Mouse (Mus musculus) embryonic fibroblast, embryonic 13.5 days (primary cell): ENCODE measurements around the gene Slc25a30. TPM values are rescaled to one million over a fixed set of nuclear protein-coding genes. Genes with fewer than 3 reads are reported as not detected.
A peak's percentile ranks its signal among the peaks of the same experiment; 100 is the strongest.

Experiments used
- H3K27ac ChIP-seq: 2 replicates; pipeline ENCODE4 v1.5.1; 2012; ENCODE audit warnings: low read length, control low read depth, inconsistent platforms; ENCODE audit not compliant: insufficient read depth
- H3K4me1 ChIP-seq: 2 replicates; pipeline ENCODE4 v1.6.1; 2011; ENCODE audit warnings: low read length; ENCODE audit not compliant: control insufficient read depth, insufficient read depth
- H3K4me3 ChIP-seq: 2 replicates; pipeline ENCODE4 v1.5.1; 2011; ENCODE audit warnings: mild to moderate bottlenecking, control low read depth, low read length; ENCODE audit not compliant: insufficient read depth
- CTCF ChIP-seq: IDR thresholded peaks from 2 replicates; pipeline ENCODE4 v1.5.1; 2011; ENCODE audit warnings: mild to moderate bottlenecking, control low read depth, low read length, moderate library complexity, borderline replicate concordance; ENCODE audit not compliant: insufficient read depth
- POLR2A ChIP-seq: IDR thresholded peaks from 2 replicates; pipeline ENCODE4 v1.6.1; 2011; ENCODE audit warnings: low read depth, mild to moderate bottlenecking, control low read depth, low read length, moderate library complexity
- polyA plus RNA-seq: library from polyadenylated mRNA; stranded (reverse); fragments of >200 nt; gene quantifications from 2 replicates; pipeline ENCODE4 v1.2.4, GENCODE M21; 2011; ENCODE audit warnings: low read depth; ENCODE audit not compliant: missing spikeins, insufficient read length

Gene Slc25a30
- polyA plus RNA-seq, 1 experiment = 23.8 TPM

- Histone ChIP-seq H3K4me1 (peaks cover 5% of the 10 kb centered on the region), H3K4me3 (peak overlapping the region; percentile 79), H3K27ac (no peak overlapping the region)
- TF ChIP-seq CTCF = no peak
- TF ChIP-seq POLR2A = no peak
Measured at GRCm38 (mm10) chr14:75753206-75753605, 33.6 kb downstream of the Slc25a30 start.

- Histone ChIP-seq H3K4me3 (no peak overlapping the region), H3K4me1 (peaks cover 8% of the 10 kb centered on the region), H3K27ac (no peak overlapping the region)
- no peak for TF ChIP-seq POLR2A
- no peak for TF ChIP-seq CTCF
Measured at GRCm38 (mm10) chr14:75751040-75751439, 35.8 kb downstream of the Slc25a30 start.

GRCm38 (mm10) chr14:75749123-75749522 lies 37.7 kb downstream of the Slc25a30 start:
- no peak overlapping the region for H3K27ac ChIP-seq
- H3K4me1 ChIP-seq = peaks cover 8% of the 10 kb centered on the region
- no peak overlapping the region for H3K4me3 ChIP-seq
- no peak for TF ChIP-seq POLR2A
- no peak for TF ChIP-seq CTCF

GRCm38 (mm10) chr14:75747960-75748359 lies 38.9 kb downstream of the Slc25a30 start:
- Histone ChIP-seq H3K4me3 (no peak overlapping the region), H3K4me1 (peaks cover 6% of the 10 kb centered on the region), H3K27ac (peak overlapping the region; percentile 60)
- TF ChIP-seq POLR2A = no peak
- TF ChIP-seq CTCF = no peak

- Histone ChIP-seq H3K4me3 (no peak overlapping the region), H3K27ac (no peak overlapping the region), H3K4me1 (no peaks in the 10 kb centered on the region)
- TF ChIP-seq POLR2A (no peak), CTCF (no peak)
Measured at GRCm38 (mm10) chr14:75741904-75742303, 44.9 kb downstream of the Slc25a30 start.

GRCm38 (mm10) chr14:75735597-75735996 lies 51.2 kb downstream of the Slc25a30 start:
- TF ChIP-seq POLR2A = no peak
- no peak for TF ChIP-seq CTCF
- H3K27ac ChIP-seq = no peak overlapping the region
- no peak overlapping the region for H3K4me3 ChIP-seq
- no peaks in the 10 kb centered on the region for H3K4me1 ChIP-seq

GRCm38 (mm10) chr14:75732631-75733030 lies 54.2 kb downstream of the Slc25a30 start:
- Histone ChIP-seq H3K27ac (no peak overlapping the region), H3K4me1 (no peaks in the 10 kb centered on the region), H3K4me3 (no peak overlapping the region)
- TF ChIP-seq CTCF = no peak
- no peak for TF ChIP-seq POLR2A

- TF ChIP-seq POLR2A (no peak), CTCF (no peak)
- peak overlapping the region; percentile 76 for H3K27ac ChIP-seq
- H3K4me3 ChIP-seq = no peak overlapping the region
- no peaks in the 10 kb centered on the region for H3K4me1 ChIP-seq
Measured at GRCm38 (mm10) chr14:75731361-75731760, 55.5 kb downstream of the Slc25a30 start.

GRCm38 (mm10) chr14:75728111-75728510 lies 58.7 kb downstream of the Slc25a30 start:
- Histone ChIP-seq H3K27ac (no peak overlapping the region), H3K4me1 (no peaks in the 10 kb centered on the region), H3K4me3 (no peak overlapping the region)
- TF ChIP-seq CTCF = no peak
- TF ChIP-seq POLR2A = no peak

GRCm38 (mm10) chr14:75727046-75727445 lies 59.8 kb downstream of the Slc25a30 start:
- Histone ChIP-seq H3K4me3 (no peak overlapping the region), H3K27ac (no peak overlapping the region), H3K4me1 (no peaks in the 10 kb centered on the region)
- no peak for TF ChIP-seq POLR2A
- peak; percentile 12; the same call in 1 of the 2 replicates for TF ChIP-seq CTCF

- H3K4me1 ChIP-seq = no peaks in the 10 kb centered on the region
- no peak for TF ChIP-seq CTCF
- no peak for TF ChIP-seq POLR2A
- H3K27ac ChIP-seq = no peak overlapping the region
- no peak overlapping the region for H3K4me3 ChIP-seq
Measured at GRCm38 (mm10) chr14:75722816-75723215, 64.0 kb downstream of the Slc25a30 start.
